Mouse (Mus musculus): ENCODE data around the gene Pcyt1a.

DNA sequence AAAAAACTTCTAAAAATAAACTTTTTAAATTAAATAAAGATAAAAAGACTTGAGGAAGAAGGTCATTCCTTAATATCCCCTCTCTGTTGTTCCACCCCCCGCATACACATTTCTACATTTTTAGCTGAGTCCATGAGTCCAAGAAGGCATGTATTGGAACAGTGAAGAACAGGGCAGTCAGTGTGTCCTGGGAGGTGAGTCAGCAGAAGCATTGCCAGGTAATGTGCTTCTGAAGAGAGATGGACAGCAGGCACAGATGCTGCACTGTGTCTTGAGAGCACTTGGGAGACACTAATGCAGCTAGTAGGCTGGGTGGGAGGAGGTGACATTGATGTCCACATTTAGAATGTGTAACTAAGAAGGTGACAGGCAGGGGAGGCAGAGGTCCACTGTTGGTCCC, 6.5 kb downstream of the Pcyt1a start:
- TF ChIP-seq POLR2A (IDR thresholded peaks at IDR 0.05; ENCODE audit: insufficient read length, low read depth) (no peak), CEBPB (IDR thresholded peaks at IDR 0.05; ENCODE audit: insufficient read depth, poor library complexity, severe bottlenecking) (no peak), POLR2AphosphoS2 (IDR thresholded peaks at IDR 0.05; ENCODE audit: insufficient read length, low read depth) (no peak), USF1 (IDR thresholded peaks at IDR 0.05; ENCODE audit: low read depth) (no peak), TCF12 (IDR thresholded peaks at IDR 0.05; ENCODE audit: insufficient read depth, poor library complexity, severe bottlenecking) (no peak), MYOD1 (IDR thresholded peaks at IDR 0.05; ENCODE audit: control insufficient read depth in 1 of 3, insufficient read length in 2 of 3, low read depth in 2 of 3) (no peak), MAX (IDR thresholded peaks at IDR 0.05; ENCODE audit: low read depth) (no peak), TCF3 (IDR thresholded peaks at IDR 0.05; ENCODE audit: insufficient read length, low read depth) (no peak), MYOG (IDR thresholded peaks at IDR 0.05; ENCODE audit: control insufficient read depth in 1 of 3, insufficient read depth in 1 of 3, insufficient read length in 2 of 3, low read depth in 2 of 3) (no peak)
